Mouse (Mus musculus) effector memory CD4-positive, alpha-beta T cell, adult 5 months (primary cell): Measurements from ENCODE around the gene Klra6. TPM values are rescaled to one million over a fixed set of nuclear protein-coding genes. Genes with fewer than 3 reads are reported as not detected.

Experiments used
- polyA plus RNA-seq: library from polyadenylated mRNA; unstranded; fragments of 100-300 nt; shearing (Covaris generic); gene quantifications from one replicate; pipeline ENCODE4 v1.2.1, GENCODE M21; 2017

Klra6 gene
- polyA plus RNA-seq, result not detected

DNA sequence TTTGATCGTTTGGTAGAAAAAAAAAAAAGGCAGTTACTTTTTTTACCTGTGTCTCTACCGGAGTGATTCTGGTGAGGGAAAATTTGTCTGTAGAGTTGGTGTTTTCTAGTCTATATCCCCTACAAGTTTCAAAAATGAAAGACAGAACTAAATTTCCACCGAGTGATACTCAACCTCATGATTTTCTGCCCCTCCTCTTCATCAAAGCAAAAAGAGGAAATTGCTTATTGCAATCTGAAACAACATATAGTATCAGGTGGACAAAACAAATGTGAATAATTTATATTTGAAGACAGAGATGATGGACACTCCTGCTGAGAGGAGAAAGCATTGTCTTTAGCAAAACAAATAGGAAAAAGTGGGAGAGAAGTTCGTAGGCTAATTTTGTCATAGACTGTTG, at the start of gene Klra6:
Gene Klra6, minus strand, starts transcription at position 101 of the 400 bp plus-strand sequence.

DNA sequence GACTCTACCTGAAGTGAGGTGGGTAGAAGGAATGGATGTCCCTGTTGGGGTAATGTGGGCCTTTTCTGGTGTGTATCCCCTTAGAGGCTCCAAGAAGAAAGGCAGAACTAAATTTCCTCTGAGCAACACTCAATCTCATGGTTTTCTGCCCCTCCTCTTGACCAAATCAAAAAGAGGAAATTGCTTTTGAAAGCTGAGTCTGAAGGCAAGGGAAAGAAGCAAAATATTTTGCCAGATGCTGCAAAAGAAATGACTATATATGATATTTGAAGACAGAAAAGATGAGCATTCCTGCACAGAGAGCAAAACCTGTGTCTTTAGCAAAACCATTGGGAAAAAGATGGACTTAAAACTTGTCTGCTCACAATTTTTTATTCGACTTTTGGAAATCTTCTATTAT, 40.4 kb upstream of the Klra6 start, which contains the start of gene Klra4:
Gene Klra4, minus strand, starts transcription at position 101 of the 400 bp plus-strand sequence.

Other genes starting within 250 kb of the Klra6 start
- not detected for gene Gm156, start 242.7 kb downstream of the Klra6 start, polyA plus RNA-seq
- not detected for gene Gm17631, start 164.3 kb downstream of the Klra6 start, polyA plus RNA-seq
- not detected for gene Klra17, start 150.3 kb downstream of the Klra6 start, polyA plus RNA-seq
- not detected for gene Klra5, start 109.3 kb downstream of the Klra6 start, polyA plus RNA-seq
- gene Klra4, start 40.3 kb upstream of the Klra6 start, polyA plus RNA-seq, result not detected
- gene Klra8, start 102.9 kb upstream of the Klra6 start, polyA plus RNA-seq, result not detected
- gene Klra9, start 166.2 kb upstream of the Klra6 start, polyA plus RNA-seq, result not detected
- gene Klra7, start 206.4 kb upstream of the Klra6 start, polyA plus RNA-seq, result not detected